Mouse (Mus musculus): ENCODE measurements around the gene Ube2k.
"Not testable (repeated sequence)": the region's sequence is repeated elsewhere in the genome, so short reads cannot be mapped to it uniquely, and the experiment has no call there.

The Ube2k gene

DNA sequence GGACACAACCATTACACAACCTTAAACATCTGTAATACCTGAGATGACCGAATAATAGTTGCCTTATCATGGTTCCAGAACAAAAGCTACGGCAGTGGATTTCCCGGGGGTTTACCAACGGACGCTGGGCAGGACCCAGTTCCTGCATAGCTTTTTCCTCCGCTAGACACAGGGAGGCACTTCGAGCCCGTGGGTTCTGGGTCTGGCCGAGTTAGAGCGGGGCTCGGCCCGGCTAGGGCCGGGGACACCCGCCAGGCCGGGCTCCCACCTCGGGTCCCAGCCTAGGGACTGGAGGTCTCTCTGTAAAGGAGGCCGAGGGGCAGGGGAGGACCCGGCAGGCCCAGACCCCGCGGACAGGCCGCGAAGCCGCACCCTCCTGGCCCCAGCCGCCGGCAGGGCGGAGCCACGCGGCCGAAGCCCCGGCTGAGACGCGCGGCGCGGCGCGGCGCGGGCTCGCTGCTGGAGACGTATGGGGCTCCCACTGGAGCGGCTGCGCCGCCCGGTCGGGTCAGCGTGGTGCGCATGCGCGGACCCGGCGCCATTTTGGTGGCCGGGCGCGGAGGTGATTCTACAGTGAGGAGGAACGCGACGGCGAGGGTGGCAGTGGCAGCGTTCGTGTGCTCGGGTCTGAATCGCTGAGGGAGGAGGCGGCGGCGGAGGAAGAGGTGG, at the start of gene Ube2k, which contains the start of gene Smim14:
Ube2k (plus strand) TSS at position 483 of the 669 bp plus-strand sequence.
Smim14 (minus strand) TSS at position 434 of the 669 bp plus-strand sequence.
- peak; percentile 87 for DNase-seq (ENCODE audit: low read depth)

DNA sequence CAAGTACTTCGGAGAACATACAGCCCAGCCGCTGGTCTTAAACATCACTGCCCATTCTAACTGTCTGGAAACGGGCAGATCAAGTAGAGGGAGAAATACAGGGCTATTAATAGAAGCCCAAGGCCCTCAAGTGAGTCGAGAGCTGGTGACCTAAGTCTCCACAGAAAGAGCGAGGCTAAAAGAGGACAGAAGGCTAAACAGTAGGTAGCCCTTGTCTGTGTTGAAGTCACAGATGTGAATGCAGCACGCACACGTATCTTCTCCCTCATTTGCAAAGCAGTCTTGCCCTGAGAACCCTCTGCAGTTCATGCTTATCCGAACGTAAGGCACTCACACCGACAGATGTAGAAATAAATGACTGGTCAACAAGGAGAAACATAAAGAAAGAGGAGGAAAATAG, 49.7 kb upstream of the Ube2k start:
- no peak for DNase-seq (ENCODE audit: low read depth)

DNA sequence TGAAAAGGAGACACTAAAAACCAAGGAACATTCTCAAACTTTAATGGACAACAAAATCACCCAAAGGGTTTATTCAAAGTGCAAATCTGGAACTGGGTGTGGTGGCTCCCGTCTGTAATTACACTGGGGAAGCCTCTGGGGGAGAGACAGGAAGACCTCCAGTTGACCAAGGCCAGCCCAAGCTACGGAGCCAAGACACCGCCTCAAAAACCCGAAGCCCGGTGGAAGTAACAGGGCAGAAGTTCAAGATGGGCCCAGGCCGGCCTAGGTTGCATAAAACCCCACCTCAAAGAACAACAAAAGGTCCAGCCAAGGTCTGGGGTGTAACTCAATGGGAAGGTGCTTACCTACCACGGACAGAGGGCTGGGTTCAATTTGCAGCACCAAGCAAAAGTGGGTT, 48.3 kb upstream of the Ube2k start:
- peak; percentile 45 for DNase-seq (ENCODE audit: low read depth)

DNA sequence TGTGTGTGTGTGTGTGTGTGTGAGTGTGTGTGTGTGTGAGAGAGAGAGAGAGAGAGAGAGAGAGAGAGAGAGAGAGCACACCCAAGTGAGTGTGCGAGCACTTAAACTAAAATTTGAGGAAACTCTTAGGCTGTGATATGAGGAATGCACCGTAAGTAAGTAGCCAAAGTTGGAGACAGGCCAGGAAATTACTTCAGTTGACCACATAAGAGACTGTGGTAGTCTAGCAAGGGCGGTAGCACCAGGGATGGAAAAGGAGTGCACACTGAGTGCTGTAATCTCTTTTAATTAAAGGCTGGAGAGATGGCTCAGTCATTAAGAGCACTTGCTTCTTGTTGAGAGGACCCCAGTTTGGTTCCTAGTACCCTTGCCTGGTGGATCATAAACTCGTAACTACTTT, 47.2 kb upstream of the Ube2k start:
- DNase-seq (ENCODE audit: low read depth): peak; percentile 96

DNA sequence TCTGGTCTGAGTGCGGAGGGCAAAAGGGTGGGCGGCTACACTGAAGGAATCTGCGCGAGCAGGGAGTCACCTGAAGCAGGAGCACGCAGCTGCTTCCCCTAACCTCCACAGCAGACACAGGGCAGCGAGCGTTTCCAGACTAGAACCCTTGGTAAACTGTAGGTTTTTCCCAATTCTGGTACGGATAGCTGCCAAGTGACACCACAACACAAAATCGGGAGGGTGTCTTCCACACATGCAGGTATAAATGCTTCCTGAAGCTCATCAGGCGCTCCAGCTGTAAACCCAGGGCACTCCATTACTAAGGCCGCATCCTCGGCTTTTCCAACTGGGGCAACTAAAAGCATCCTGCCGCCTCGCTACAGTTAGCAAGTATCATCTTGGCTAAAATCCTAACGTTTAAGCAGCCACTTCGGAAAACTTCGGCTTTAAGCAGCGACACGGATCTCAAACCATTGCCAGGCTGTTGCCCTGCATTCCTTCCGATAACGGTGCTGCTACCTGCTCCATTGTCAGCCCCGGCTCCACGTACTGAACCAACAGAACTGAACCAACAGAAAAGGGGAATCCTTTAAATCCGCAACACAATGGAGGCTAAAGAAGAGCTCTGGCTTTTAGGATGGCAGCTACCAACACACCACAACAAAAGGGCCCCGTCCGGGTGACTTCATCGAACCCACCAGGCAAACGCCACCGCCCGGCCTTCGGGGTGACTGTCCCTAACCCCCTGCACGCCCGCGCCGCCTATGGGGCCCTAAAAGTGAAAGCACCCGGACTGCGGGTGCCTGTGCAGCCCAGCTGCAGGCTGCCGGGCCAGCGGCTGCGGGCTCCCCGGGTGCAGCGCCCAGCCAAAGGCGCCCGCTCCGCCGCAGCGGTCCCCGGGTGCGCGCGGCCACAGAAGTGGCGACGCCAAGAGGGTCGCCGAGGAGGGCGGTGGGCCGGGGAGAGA, 45.0 kb upstream of the Ube2k start:
- peak; percentile 85 for DNase-seq (ENCODE audit: low read depth)

DNA sequence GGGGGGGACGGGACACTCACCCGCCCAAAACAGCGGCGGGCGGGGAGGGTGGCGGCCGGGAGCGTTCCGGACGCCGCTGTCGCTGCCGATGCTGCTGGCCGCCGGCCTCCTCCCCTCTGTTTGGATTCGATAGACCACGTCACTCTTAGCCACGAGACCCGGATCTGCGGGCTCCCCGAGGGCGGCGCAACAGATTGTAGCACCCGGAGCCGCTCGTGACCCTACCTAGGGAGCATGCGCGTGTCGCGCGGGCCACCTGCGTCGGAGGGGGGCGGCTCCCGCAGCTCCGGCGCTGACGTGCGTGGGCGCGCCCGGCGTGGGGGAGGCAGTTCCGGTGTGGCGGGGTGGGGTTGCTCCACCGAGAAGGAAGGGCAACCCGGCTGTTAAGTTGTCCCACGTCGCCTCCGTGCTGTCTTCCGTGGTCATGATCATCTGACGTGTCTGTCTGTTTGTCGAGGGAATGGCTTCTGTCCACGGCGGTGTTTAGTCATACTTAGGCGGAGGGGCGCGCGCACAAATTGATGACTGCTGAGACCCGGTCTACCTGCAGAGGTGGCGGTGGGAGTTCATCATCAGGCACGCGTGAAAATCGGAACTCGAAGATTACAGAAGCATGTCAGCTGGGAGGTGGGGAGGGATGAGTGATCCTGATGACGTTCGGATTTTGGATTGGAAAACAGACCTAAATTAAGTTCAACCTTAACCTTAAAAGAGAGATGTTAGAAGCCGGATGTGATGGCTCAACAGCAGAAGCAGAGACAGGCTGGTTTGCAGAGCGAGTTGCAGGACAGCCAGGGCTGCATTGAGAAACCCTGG, 44.1 kb upstream of the Ube2k start, which contains the start of gene Gm43552:
Gm43552 (minus strand) TSS at position 118 of the 816 bp plus-strand sequence.
- peak; percentile 94 for DNase-seq (ENCODE audit: low read depth)

DNA sequence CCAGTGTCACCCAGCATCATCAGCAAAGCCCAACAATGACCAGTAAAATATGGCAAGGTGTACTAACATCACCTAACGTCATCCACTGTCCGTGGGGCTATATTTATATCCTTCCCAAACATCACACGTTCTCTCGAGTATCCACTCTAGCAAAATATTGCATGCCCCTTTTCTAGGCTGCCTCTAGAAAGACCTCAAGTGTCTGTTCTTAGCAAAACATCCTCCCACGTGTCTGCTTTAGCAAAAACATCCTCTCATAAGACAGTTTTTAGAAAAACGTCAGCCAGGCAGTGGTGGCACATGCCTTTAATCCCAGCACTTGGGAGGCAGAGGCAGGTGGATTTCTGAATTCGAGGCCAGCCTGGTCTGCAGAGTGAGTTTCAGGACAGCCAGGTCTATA, 36.8 kb upstream of the Ube2k start:
- no peak for DNase-seq (ENCODE audit: low read depth)

DNA sequence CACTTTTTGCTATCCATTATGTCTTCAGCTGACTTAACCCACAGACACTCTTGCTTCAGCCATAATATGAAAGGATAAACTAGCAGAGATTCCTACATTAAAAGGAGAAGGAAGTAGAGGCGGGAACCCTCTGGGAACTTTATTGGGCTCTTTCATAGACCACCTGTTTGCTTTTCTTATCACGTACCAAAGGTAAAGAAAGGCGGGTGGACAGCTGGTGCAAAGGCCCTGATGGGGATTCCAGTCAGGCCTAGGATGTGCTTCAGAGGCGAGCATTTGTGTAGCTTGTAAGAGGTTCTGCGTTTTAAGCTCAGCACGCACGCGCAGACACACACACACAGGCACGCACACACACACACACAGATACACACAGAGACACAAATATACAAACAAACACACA, 35.6 kb upstream of the Ube2k start:
- DNase-seq (ENCODE audit: low read depth): no peak

DNA sequence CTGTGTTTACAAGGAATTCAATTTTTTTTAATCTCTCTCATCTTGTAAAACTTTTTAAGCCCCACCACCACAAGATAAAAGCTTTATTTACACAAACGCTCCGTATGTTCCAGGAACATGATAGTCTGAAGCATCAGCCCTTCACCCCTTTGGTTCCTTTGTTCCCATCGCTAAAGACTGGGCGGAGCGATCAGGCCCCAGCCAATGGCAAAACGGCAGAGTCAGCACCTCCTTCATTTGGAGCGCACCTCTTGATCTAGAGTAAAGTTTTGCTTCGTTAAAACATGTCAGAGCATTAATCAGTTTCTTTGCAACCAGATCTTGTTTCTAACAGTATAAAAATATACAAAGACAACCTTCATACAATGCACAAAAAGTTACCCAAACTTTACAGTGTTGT, 31.2 kb upstream of the Ube2k start:
- no peak for DNase-seq (ENCODE audit: low read depth)

DNA sequence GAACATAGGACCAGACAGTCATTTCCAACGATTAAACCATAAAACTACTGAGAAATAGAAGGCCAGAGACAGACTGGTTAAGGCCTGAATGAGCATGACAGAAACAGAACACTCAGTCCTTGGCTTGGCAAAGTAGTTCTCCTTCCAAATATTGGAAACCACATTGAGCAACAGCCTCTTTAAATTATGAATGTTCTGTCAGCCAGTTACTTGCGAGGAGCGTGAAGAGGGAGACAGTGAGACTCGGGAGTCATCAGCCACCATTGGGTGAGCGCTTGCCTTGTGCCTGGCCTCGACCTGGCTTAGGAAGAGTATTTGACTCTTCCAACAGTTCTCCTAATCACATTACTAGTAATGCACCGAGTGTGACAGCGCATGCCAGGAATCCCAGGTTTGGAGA, 28.6 kb upstream of the Ube2k start:
- no peak for DNase-seq (ENCODE audit: low read depth)

DNA sequence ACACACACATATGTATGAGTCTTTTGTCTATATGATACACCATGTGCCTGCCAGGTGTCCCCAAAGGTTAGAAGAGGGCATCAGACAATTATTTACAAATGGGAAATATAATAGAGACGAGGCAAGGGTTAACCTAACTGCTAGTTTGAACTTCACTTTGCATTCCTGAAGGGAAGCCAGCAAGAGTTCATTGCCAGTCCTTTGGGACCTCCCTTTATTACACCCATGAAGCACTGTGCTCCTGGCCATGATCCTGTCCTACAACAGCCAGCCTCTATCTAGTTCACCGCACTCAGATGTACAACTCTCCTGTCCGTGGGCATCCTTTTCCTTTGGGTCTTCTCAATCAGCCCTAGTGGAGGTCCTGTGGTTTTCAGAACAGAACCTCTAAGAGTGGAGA, 23.5 kb upstream of the Ube2k start:
- no peak for DNase-seq (ENCODE audit: low read depth)

DNA sequence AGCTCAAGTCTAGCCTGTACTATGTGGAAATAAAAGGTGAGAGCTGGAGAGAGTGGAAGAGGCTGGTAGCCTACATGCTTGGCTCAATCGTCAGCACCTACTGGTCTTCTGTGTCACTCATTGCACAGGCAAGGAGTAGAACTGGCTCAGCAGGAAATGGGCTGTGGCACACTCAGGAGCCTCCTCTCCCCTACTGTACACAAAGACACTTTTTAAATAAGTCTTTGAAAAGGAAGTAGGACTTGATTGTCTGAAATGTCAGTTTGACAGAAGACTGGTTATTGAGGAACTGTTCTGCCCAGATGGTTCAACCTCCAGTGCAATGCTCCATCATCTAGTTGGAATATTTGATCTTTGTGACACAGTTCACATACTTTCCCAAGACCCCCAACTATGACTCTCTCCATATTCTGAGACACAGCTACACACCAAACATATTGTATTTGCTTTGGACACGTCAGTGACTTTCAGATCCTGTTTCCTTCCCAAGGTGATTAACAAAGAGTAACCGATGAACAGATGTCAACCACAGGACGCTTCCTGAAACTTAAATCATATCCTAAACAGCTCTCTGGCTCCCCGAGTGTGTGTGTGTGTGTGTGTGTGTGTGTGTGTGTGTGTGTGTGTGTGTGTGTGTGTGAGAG, 22.3 kb upstream of the Ube2k start:
- DNase-seq (ENCODE audit: low read depth): peak; percentile 95

DNA sequence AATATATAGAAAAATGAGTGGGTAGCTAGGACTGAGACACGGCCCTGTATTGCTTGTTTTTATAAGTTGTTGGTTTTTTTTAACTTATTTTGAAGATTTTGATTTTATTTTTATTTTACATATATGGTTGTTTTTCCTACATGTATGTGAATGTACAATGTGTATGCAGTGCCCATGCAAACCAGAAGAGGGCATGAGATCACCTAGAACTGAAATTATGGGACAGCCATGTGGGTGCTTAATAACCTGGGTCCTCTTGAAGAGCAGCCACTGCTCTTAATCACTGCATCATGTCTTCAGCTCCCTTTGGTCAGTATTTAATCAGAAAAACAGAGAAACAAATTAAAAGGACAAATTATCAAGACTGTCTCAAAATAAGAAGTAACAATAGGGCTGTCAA, 15.2 kb upstream of the Ube2k start:
- DNase-seq (ENCODE audit: low read depth): peak; percentile 52

DNA sequence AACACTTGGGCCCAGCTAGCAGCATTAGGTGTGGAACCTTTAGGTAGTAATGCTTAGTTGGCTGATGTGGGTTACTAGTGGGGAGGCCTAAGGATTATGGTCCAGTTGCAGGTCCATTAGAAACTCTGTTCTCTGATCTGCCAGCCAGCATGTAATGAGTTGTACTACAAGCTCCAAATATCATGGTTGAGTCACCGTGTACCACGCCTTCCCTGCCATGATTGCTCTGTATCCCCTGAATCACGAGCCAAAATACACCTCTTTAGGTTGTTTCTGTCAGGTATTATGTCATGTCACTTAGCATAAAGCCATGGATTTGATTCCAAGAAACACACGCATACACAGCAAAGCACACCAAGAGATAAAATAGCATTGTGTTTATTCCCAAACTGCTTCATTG, 12.2 kb upstream of the Ube2k start:
- DNase-seq (ENCODE audit: low read depth): no peak

DNA sequence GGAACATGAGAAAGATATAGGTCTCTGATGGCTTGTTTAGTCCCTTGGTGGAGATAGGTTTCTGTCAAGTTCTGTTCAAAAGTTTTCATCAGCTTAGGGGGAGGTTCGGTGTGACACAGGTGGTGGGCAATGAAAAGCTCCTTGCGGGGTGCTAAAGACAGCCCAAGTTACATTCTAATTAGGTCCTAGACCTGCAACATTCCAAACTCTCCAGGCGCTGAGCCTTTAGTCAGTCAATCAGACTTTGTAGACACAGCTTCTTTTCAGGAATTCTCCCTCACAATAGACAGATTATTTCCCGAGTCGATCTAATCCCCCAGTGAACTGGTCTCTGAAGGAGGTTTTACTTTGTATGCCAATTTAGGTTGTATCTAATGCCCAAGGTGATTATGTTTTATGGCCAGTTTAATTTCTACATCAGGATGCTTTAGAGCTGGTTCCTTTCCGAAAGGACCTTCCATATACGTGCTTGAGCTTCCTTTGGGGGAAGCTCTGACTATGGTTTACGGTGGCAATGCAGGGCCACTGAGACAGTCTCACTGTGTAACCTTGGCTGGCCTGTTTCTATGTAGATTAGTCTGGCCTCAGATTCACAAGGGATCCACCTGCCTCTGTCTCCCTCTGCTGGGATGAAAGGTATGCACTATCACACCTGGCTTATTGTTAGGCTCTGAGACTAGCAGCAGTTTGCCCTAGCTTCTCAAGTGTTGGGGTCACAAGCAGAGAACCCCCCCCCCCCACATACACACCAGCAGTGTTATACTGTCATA, 11.2 kb upstream of the Ube2k start:
- no peak for DNase-seq (ENCODE audit: low read depth)

DNA sequence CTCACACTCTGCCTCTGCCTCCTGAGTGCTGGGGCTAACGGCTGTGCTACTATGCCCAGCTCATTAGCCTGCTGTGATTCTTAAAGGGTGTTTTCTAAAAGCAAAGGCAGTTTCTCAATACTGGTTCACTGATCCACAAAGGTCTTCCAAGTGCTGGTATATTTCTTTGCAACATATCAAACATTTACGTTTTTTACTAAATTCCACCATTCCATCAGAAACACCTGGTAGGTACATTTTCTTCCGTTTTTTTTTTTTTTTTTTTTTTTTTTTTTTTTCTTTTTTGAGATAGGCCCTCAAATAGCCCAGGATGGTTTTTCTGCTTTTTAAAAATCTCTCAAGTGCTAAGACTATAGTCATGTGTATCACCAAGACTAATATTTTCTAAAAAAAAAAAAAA, 5.8 kb upstream of the Ube2k start:
- no peak for DNase-seq (ENCODE audit: low read depth)

DNA sequence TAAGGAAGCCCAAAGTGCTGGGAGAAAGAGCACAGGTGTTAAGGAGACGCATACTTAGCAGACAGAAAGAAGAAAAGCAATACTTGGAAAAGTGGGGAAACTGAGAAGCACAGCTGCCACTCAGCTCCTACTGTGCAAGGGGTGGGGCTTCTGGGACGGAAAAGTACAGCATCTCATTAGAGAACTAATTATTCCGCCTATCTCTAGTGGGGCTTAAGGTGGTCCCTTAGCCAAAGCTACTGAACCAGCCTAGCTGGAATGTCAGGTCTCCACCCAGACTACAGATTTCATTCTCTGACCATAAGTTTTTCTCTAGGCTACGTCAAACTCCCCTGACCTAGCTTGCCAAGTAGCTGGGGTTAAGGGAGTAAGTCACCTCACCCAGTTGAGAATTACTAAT, 2.5 kb upstream of the Ube2k start:
- DNase-seq (ENCODE audit: low read depth): no peak

DNA sequence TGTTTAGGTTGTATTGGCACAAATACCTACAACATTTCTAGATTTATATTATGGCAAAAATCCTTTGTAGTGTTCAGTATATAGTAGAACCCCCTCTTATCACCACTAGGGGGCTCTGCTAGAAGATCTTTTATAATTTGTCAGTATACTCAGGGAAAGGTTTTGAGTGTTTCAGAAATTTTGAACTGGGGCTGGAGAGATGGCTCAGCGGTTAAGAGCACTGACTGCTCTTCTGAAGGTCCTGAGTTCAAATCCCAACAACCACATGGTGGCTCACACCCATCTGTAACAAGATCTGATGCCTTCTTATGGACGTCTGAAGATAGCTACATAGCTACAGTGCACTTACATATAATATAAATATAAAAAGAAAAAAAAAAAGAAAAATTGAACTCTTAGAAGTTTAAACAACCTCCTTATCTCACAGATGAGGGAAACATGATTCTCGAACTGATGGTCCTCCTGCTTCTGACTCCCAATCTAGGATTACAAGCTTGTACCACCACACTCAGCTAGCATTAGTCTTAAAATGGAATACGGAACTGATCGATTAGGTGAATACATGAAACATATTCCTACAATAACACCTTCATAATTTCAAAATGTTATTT, 1.5 kb upstream of the Ube2k start:
- peak; percentile 93 for DNase-seq (ENCODE audit: low read depth)

DNA sequence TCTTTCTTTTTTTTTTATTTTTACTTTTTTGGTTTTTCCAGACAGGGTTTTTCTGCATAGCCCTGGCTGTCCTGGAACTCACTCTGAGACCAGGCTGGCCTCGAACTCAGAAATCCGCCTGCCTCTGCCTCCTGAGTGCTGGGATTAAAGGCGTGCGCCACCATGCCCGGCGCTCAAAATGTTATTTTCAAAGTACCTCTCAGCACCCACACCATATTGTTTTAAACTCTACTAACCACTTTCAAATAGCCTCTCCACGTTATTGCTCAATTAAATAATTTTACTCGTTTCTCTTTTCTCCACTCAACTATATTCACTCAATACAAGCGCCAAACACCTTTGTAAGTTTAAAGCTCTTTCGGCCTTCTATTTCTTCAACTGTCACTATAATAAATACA, 966 bp upstream of the Ube2k start:
- DNase-seq (ENCODE audit: low read depth): not testable (repeated sequence)

DNA sequence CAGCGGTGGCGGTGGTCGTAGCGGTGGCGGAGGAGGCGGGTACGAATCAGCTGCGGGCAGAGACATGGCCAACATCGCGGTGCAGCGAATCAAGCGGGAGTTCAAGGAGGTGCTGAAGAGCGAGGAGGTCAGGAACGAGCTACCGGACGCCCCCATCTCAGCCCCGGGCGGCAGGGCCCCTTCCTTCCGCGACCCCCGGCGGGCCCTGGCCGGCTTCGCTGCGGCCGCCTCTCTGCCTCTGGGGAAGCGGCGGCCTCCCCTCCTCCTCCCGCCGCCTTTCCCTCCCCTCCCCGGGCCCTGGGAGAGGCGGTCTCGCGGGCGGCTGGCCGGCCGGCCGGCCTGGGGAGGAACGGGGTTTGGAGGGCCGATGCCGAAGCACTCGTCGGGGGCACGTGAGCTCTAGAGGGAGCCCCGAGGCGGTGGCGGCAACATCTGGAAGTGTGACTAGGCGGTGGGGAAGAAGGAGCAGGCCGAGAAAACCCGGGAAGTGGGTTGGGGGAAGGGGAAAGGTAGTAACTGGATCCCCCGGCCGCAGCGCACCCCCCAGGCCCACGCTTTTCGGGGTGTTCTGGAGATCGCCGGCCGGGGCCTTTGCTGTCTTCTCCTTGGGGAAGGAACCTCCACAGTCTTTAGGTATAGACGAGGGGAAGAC, 513 bp downstream of the Ube2k start:
- DNase-seq (ENCODE audit: low read depth): peak; percentile 63

All from 416B (cell line).